Mouse (Mus musculus) CH12.LX (cell line): ENCODE measurements around the gene Mrpl46.

Experiments used
- BHLHE40 ChIP-seq: IDR thresholded peaks from 2 replicates; pipeline ENCODE4 v1.6.1; 2011; ENCODE audit warnings: mild to moderate bottlenecking, low read depth, low read length, improper control_type of control experiment
- EP300 ChIP-seq: IDR thresholded peaks from 2 replicates; pipeline ENCODE4 v1.6.1; 2011; ENCODE audit warnings: low read length, improper control_type of control experiment
- JUND ChIP-seq: conservative IDR thresholded peaks from 2 replicates; pipeline ENCODE4 v1.6.1; 2011; ENCODE audit warnings: low read depth, low read length, improper control_type of control experiment
- MAFK ChIP-seq: IDR thresholded peaks from 2 replicates; pipeline ENCODE4 v1.6.1; 2011; ENCODE audit warnings: low read length, improper control_type of control experiment; ENCODE audit not compliant: insufficient replicate concordance
- PAX5 ChIP-seq: IDR thresholded peaks from 2 replicates; pipeline ENCODE4 v1.6.1; 2012; ENCODE audit warnings: low read length, inconsistent platforms, mixed read lengths
- POLR2A ChIP-seq: IDR thresholded peaks from 2 replicates; pipeline ENCODE4 v1.6.1; 2011; ENCODE audit warnings: low read depth, mild to moderate bottlenecking, improper control_type of control experiment, low read length
- TBP ChIP-seq: conservative IDR thresholded peaks from 2 replicates; pipeline ENCODE4 v1.6.1; 2011; ENCODE audit warnings: low read depth, low read length, improper control_type of control experiment
- UBTF ChIP-seq: IDR thresholded peaks from 2 replicates; pipeline ENCODE4 v1.6.1; 2012; ENCODE audit warnings: low read depth, mild to moderate bottlenecking, inconsistent platforms, low read length, improper control_type of control experiment, moderate library complexity

- TF ChIP-seq POLR2A, result no peak
- TF ChIP-seq PAX5, result no peak
- no peak for TF ChIP-seq TBP
- no peak for TF ChIP-seq UBTF
- no peak for TF ChIP-seq MAFK
- no peak for TF ChIP-seq EP300
- no peak for TF ChIP-seq BHLHE40
- no peak for TF ChIP-seq JUND
Measured at GRCm38 (mm10) chr7:78754458-78755000, 28.8 kb downstream of the Mrpl46 start.
